Mouse (Mus musculus): Measurements from ENCODE around the gene Dnlz.

The Dnlz gene

DNA sequence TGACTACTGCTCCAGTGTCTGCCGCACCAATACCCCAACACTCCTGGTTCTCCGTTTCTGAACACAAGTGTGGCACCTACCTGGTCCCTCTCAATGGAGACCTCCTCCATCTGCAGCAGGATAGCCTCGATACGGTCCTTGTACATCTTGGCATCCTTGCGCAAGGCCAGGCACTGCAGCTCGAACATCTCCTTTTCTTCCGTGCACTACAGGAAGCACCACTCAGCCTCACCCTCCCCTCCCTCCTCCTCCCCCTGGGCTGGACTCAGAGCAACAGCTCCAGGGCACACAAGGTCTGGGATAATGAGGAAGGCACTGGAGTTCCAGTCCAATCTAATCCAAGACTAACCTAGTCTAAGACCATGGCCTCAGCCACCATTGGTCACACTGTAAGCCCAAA, 4.8 kb upstream of the Dnlz start:
- DNase-seq, result no peak

DNA sequence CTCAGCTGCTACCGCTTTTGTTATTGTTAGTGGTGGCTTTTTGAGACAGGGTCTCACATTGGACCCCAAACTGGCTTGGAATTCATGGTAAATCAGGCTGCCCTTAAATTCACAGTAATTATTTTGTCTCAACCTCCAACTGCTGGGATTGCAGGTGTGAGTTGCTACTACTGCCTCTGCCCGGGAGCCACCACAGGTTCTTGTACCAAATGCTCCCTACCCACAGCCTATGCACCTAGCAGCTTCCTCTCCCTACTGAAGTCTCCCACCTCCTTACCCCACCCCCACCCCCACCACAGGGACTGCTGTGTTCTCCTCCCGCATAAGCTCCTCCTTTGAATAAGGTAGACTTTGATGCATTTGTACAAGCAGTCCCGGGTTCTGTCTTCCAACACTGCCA, 4.3 kb upstream of the Dnlz start:
- DNase-seq, result no peak

DNA sequence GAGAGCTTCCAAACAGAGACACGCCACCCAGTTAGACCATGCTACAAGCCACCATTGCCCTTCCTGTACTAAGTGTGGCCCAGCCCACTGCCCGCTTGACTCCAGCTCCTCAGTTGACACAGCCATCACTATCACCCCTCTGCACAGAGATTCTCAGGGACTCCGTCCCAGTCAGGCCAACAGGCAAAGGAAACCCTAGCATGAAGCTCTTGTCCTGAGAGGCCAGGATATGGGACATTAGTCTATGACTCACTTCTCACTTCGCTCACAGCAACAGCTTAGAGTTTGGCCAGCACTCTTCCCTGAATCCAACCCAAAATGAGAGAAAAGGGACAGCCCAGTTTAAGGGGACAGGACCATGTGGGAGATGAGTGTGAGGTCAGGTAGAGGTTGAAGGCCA, 2.5 kb upstream of the Dnlz start:
- DNase-seq, result no peak

DNA sequence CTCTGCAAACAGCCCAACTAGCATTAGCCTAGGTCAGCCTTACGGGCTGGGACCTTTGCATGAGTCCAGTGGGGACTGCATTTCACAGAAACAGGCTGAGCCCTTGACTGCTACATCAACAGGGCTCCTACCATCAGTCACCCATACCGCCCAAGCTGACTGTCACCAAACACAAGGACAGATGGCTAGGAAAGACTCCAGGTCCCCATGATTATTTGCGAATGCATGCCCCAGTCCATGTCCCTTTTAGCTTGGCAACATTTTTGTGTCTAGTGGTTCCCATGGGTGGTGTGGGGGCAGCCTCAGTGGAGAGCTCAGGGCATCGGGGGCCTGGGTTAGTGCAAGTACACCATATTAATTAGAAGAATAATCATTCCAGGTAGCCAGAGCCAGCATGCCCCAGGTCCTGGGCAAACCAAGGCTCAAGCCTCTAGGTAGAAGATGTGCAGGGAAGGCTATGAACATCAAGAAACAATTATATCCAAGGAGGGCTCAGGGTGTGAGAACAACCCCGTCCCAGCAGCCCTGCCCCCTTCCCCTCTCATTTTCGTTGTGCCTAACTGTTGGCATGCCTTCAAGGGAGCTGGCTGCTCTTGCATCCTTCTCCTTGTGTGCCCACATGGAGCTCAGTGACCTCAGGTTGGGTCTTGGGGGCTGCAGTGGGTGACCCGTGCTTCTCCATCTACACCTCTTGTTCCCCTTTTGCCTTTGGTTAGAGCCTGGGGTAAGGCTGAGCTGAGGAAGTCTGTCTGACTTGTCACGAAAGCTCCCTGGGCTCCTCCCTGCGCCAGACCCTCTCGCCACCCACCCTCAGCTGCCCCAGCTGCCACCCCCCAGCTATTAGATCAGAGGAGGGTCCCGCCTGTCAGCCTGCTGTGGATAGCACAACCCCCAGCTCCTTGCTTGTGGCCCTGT, 1.4 kb upstream of the Dnlz start:
- DNase-seq, result no peak

DNA sequence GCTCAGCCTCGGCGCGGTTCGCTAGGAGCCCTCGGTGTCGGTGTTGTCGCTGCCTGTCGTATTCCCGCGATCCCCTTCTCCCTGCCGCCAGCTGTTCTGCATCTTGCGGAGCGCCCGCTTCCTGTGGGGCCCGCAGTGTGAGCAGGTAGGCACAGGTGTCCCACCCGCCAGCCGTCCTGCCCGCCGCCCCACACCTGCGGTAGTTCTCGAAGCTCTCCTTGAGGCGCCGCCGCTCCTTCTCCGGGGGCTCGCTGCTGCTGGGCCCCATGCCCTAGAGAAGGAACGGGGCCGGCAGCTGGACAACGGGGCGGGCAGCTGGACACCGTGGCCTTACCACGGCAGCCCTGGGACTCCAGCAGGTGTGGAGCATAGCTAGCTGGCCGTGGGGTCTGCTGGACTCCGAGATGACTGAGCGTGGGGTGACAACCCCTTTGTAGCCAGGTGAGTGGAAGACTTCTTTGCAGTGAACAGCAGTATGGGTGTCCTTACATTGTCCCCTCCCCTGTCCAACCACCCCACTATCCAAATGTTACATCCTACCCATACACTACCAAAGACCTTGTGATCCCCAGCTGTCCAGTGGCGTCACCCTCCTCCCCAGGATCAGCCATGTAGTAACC, 491 bp upstream of the Dnlz start:
- DNase-seq, result peak; percentile 41

DNA sequence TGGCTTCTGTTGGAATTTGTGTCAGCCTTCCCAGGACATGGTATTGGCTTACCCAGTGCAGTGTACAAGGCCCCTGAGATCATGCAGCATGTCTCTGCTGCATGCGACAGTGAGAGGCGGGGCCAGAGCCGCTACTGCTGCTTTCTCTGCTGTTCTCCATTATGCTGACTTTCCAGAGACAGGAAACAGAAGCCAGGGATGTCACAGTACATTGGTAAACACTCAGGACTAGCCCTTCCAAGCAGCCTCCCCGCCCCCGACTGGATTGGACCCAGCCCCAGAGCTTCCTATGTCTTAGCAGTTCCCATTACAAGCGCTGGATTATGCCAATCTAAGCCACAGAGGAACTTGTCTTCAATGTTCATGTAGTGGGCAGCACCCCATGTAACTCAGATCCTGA, 3.7 kb downstream of the Dnlz start:
- DNase-seq, result no peak

DNA sequence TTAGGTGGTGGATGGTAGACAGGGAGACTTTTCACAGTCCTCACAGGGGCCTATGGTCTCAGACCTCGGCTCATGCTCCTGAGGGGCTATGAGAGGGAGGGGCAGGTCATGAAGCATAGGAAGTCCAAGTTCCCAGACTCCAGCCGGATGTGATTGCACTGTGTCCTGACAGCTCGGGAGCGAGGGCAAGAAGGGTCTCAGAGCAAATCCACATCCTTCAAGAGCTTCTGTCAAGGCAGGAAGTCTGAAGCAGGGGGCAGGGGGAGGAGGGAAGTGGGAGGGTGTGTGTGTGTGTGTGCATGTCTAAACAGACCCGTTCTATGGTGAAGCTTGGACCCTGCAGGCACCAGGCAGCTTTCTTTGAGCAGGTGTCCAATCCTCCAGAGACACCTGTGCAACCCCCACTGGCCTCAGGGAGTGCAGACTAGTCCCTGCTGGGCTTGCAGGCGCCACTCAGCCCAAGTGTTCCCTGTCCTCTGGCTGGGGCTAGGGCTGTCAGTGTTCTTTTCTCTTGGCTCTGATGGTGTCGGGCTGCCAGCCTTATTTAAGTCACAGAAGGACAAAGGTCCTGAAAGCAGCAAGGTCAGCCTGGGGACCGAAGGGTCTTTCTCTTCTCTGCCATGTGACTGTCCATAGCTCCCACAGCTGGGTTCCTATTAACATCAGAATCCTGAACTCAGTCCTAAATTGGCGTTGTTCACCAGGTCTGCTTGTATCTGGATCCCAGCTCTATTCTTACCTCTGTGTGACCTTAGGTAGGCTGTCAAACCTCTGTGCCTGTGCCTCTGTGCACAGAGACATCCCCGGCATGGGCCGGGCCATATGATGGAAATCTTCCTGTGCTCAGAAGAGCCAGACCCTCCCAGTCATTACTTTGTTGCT, 9.1 kb downstream of the Dnlz start:
- DNase-seq, result no peak

DNA sequence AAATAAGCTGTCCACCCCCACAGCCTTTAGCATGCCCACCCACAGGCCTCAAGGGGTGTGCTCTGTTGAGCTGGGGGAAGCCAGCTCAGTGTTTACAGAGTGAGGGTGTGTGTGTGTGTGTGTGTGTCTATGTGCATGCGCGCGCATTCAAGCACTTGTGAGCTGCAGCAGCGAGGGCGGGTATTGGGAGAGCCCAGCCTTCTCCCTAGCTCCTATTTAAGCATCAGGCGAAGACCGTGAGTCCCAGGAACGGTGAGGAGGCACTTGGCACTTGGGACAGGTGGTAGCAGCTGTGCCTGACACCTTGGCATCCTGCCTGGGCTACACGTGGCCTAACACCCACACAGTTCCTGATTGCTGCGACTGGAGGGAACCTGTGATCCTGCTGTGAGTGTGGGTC, 9.9 kb downstream of the Dnlz start:
- peak; percentile 88 for DNase-seq

DNA sequence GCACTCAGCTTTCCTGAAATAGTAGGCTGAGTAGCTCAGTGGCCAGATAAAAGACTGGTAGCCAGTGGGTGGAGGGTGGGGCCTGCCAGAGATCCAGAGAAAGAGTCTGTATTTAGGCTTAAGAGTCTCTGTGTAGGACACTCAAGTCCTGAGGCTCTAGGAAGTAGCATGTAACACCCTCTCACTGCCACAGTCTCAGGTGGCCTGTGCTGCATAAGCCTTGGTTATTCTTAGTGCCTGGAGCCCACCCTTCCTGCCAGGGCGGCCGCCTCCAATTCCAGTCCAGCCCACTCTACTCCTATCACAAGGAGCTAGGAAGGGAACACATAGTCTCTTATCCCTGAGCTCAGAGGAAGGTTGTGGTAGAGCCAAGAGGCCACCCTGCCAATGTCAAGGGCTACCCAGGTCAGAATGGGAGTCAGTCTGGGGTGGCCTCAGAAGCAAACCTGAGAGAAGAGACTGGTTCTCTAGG, 10.4 kb downstream of the Dnlz start:
- peak; percentile 59 for DNase-seq

DNA sequence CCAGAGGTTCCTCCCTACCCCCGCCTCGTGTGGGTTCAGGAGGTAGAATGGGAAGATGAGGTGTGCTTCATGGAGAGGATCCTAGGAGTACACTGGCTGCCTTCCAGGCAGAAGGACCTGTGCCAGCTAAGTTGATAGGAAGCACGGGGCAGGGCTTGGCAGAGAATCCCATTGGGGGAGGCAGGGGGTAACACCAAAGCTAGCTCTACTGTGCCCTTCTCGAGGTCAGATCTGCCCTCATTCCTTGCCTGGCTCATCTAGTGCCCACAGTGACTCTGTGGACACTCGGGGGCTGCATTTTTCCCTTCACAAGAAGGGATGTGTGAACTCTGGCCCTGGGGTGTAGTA, 12.7 kb downstream of the Dnlz start:
- DNase-seq, result no peak

DNA sequence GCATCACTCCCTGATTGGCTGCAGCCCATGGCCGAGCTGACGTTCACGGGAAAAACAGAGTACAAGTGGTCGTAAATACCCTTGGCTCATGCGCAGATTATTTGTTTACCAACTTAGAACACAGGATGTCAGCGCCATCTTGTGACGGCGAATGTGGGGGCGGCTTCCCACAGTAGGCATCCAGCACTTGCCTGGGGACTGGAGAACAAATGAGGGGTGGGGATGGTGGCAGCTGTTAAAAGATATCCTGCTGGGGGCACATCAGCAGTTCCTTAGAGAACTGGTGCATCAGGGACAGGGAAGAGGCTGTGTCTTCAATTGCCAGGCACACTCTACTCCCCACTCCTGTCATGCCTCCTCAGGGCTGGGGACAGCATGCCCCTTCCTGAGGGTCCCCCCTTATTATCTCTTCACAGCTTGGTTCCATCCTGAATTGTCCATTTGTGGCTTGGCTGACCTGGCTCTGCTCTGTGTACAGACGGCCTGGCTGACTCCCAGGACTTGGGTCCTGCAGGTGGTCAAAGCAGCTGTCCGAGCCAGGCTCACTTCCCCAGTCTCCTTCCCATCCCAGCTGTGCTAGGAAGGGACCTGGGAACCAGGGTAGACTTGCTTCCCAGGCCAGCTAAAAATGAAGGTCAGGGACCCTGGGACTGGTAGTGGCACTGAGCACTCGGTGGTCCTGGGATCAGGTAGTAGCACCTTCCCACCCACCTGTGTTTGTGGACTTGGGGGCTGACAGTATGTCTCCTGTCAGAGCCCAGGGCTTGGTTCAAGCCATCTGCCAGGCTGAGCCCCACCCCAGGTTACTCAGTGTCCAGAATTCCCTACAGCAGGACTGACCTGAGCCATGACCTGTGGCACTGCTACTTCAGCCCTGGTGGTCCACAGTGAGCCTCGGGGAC, 13.4 kb downstream of the Dnlz start:
- DNase-seq, result no peak

DNA sequence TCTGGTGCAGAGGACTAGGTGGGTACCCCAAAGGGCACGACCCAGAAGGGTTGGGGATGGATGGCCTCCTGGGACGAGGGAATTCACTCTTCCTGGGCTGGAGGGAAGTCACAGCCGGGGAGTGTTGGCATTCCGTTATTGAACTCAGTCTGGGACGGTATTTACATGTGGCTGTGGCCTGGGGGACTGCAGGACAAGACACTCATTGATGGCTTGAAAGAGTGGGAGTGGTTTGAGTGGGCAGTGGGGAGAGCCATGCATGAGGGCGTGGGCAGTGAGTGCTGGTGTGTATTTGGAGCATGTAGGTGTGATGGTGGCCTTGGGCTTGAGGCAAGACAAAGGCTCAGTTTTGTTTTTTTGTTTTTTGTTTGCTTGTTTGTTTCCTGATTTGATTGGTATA, 21.2 kb downstream of the Dnlz start:
- no peak for DNase-seq

DNA sequence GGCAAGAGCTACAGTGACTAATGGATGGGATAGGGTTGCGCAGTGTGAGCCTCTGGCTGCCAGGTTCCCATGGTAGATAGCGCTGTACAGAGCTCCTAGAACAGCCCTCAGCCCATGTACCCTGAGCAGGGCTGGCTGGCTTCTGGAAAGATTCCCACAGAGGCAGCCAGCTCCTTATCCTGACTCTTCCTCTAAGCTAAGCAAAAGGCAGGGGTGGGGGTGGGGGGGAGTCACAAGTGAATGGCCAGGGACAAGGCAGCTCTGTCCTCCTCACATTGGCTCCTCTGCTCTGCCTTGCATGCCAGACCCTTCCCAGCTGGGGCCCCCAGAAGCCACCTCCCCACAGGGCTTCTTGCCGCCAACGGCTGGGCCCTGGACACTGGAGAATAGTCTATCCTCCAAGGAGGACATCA, 21.8 kb downstream of the Dnlz start:
- no peak for DNase-seq

DNA sequence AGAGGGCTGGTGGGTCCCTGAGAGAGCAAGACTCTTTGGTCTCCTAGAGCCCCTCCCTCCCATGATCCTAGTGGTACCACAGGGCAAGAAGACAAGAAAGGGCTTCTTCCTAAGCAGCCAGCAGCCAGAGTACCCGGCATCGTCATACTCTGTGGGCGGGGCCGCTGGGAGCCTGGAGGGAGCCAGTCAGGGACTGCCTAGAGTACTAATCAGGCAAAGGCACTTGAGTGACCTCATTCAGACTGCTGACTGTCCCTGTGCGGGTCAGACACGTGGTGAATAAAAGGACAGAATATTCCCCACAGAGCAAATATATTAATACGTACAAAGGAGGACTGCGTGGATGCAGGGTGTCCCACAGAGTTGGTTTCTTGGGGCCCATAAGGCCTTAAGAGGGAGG, 22.5 kb downstream of the Dnlz start:
- DNase-seq, result peak; percentile 67

DNA sequence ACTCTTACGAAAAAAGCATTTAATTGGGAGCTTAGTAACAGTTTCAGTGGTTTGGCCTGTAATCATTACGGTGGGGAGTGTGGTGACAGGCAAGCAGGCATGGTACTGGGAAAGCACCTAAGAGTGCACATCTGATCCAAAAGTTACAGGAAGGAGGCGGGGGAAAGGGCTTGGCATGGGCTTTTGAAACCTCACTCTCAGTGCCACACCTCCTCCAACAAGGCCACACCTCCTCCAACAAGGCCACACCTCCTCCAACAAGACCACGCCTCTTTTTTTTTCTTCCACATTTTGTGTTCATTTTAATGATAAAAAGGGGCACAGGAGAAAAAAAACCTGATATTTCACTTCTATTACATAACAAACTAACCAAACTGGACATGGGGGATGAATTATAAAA, 24.1 kb downstream of the Dnlz start:
- DNase-seq, result no peak

DNA sequence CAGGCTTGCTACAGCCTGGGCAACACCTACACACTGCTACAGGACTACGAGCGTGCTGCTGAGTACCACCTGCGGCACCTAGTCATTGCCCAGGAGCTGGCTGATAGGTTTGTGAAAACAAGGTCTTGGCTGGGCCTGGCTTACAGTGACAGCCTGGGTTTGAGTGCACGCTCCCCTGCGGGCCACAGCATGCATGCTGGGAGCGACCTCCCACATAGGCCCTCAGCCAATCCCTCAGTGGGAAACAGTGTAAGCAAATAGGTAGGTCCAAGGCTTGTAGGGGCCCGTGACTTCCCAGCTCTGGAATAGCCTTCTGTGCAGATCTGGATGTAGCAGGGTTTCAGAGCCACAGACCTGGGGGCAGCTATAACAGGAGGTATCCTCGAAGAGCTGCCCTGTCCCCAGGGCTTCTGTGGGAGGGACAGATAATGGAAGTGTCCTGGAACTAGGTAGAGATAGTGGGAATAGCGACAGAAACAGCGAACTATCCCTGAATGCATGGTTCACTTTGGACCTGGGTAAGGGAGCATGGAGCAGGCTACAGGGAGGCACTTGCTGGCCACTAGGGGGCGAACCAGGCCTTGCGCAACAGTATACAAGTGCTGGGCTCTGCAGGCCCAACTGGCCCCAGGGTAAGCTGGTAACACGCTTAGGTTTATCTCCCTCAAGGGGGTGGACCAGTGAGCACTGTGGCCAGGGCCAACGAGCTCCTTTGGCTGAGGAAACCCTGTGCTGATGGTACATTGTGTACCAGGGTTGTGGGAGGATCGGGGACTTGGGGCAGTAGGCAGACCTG, 26.3 kb downstream of the Dnlz start:
- DNase-seq, result peak; percentile 50

DNA sequence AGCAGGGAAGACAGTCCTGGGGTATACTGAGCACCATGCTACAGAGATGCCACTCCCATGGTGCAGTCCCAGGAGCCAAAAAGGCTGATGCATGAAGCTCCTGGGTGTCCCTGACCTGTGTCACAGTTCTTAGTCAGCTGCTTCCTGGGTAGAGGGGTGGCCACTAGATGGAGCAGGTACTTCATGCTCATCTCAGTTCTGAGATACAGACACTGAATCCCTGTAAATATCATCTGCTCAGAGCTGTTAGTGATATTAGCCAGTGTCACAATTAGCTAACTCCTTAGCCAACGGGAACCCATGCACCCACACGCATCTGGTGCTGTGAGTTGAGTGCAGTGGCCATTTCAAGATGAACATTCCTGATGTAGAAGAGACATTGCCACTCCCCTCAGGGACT, 27.0 kb downstream of the Dnlz start:
- DNase-seq, result peak; percentile 62

DNA sequence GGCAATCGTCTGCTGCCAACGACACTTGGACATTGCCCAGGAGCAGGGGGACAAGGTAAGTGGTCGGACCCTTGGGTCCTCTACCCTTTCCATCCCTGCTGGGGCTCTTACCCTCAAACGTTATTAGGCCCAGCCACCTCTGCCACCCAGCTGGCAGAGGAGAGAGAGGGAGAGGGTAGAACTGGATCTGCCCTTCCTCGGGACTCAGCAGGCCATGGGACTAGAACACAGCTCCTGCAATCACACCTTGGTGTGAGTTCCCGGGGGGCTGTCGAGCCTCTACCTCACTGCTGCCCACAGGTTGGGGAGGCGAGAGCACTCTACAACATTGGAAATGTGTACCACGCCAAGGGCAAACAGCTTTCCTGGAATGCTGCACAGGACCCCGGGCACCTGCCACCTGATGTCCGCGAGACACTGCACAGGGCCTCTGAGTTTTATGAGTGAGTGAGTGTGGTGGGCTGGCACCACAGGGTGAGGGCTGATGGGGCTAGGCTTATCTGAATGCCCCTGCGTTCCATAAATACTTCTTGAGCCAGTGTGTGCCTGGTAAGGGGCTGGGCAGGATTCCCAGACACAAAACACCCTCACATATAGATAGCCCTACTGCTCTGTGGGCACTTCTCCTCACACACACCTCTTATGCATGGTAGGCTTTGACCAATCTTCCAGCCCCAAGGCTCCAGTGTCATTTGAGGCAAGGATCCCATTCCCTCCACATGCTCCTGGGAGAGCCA, 28.2 kb downstream of the Dnlz start:
- DNase-seq, result no peak

DNA sequence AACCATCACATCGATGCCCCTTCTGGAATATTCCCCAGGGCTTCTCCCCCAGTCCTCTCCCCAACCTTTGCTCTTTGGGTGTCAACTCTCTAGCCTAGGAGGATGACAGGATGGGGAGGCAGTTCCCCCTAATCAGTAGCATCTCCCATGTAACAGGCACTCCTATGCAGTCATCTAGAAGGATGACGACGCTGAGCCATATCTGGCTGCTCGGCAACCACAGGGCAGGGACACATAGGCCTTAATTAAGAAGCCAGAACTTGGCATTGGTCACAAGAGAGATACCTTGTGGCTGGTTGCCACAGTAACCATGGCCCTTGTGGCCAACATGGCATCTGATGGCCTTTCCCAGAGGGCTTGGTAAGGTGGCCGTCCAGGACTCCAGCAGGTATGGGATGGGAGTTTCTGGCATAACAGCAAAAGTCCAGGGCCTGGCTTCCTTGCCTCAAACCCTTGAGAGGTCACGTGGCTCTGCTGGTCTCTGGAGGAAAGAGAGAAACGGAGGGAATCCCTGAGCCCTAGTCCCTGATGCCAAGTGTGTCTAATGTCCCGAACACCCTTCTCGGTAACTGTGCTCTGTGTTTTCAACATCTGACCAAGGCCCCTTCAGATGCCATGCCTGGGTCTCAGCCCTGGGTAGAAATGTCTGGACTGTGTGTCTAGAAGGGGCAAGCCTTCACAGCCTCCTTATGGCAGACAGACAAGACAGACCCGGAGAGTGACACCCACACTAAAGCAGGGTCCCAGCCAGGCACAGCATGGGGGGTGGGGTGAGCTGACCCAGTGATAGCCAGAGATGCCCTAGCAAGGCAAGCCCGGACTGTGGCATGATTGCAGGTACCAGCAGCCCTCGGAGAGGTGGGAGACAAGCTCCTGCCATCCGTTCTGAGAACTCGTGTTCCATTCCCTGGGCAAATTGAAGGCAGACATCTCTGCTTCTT, 31.4 kb downstream of the Dnlz start:
- DNase-seq, result no peak

Data from right cerebral cortex, adult 18-20 months (tissue).